Mouse (Mus musculus): ENCODE measurements around the gene Btg1-ps1.

DNA sequence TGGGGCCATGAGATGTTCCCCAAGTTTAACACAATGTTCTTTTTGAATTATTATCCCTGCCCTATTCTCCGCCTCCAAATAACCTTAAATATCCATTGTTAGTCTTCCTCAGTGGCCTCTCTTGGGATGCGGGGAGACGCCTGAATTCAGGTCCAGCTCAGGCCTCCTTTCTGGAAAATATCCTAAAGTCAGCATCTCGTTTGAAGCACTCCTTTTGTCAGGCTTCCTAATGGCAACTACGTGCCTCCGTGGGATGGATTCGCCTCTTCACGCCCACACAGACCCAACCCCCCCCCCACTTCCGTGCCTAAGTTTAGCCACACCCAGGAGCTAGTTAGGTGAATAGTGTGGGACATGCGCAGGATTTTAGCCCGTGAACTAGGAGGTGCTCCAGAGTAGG is 47.6 kb upstream of the Btg1-ps1 start, which contains the start of gene Rhox10:
- TF ChIP-seq CTCF (IDR thresholded peaks at IDR 0.05; ENCODE audit: insufficient read depth, low read depth, low read length) (no peak), POLR2A (IDR thresholded peaks at IDR 0.05; ENCODE audit: insufficient read depth, low read depth, low read length) (no peak)
